Mouse (Mus musculus) stomach, postnatal 0 days (tissue): ENCODE data around the gene Gpatch8.

ENCODE experiments used
- CTCF ChIP-seq: IDR thresholded peaks from 2 replicates; pipeline ENCODE4 v1.5.1; 2016; ENCODE audit warnings: antibody characterized with exemption, low read depth, mild to moderate bottlenecking, moderate library complexity
- EP300 ChIP-seq: optimal IDR thresholded peaks from 2 replicates; pipeline ENCODE3; 2016; ENCODE audit warnings: antibody characterized with exemption

GRCm38 (mm10) chr11:102428981-102429540 lies 127.1 kb downstream of the Gpatch8 start:
- TF ChIP-seq EP300 (no peak), CTCF (no peak)
